Mouse (Mus musculus): ENCODE measurements at regions not wholly inside any gene's neighbourhood (a gene's known extent, or its start where the extent isn't known, plus 50 kb on each side); places are given as distances from the start of the nearest gene placed in this dataset.
"Not testable (repeated sequence)": the region's sequence is repeated elsewhere in the genome, so short reads cannot be mapped to it uniquely, and the experiment has no call there.

GRCm38 (mm10) chr2:39420696-39421095 is 194.4 kb upstream of the Ppp6c start:
- Histone ChIP-seq H3K4me3 (replicated peaks) (no peak overlapping the region), H3K9ac (no peak overlapping the region), H3K4me2 (no peak overlapping the region), H3K36me3 (replicated peaks) (no peaks in the 10 kb centered on the region), H3K4me1 (no peaks in the 10 kb centered on the region), H3K27ac (no peak overlapping the region), H3K9me3 (0 out of 2 replicates have a peak, but pooled peaks cover 5% of the 10 kb centered on the region), H3K27me3 (no peaks in the 10 kb centered on the region)
- no peak for ATAC-seq (ENCODE audit: low FRiP score)
- WGBS: 97% methylated on average over 25 of the region's 25 CpGs

GRCm38 (mm10) chr2:39400336-39400735 is 174.1 kb upstream of the Ppp6c start:
- Histone ChIP-seq H3K9me3 (no peaks in the 10 kb centered on the region), H3K27ac (no peak overlapping the region), H3K4me3 (replicated peaks) (no peak overlapping the region), H3K4me1 (no peaks in the 10 kb centered on the region), H3K4me2 (no peak overlapping the region), H3K9ac (no peak overlapping the region), H3K36me3 (replicated peaks) (no peaks in the 10 kb centered on the region), H3K27me3 (no peaks in the 10 kb centered on the region)
- ATAC-seq (ENCODE audit: low FRiP score): no peak
- 71% methylated on average over 2 of the region's 2 CpGs for WGBS

GRCm38 (mm10) chr2:39399523-39399922 is 173.3 kb upstream of the Ppp6c start:
- 74% methylated on average over 2 of the region's 2 CpGs for WGBS
- Histone ChIP-seq H3K4me2 (no peak overlapping the region), H3K4me3 (replicated peaks) (no peak overlapping the region), H3K36me3 (replicated peaks) (no peaks in the 10 kb centered on the region), H3K27me3 (no peaks in the 10 kb centered on the region), H3K4me1 (no peaks in the 10 kb centered on the region), H3K27ac (no peak overlapping the region), H3K9ac (no peak overlapping the region), H3K9me3 (no peaks in the 10 kb centered on the region)
- no peak for ATAC-seq (ENCODE audit: low FRiP score)

- H3K27ac ChIP-seq: no peak overlapping the region
- H3K4me1 ChIP-seq: no peaks in the 10 kb centered on the region
- no peak overlapping the region for H3K4me2 ChIP-seq
- no peaks in the 10 kb centered on the region for H3K27me3 ChIP-seq
- no peaks in the 10 kb centered on the region for H3K9me3 ChIP-seq
- H3K4me3 ChIP-seq (replicated peaks): no peak overlapping the region
- no peak for ATAC-seq (ENCODE audit: low FRiP score)
- no peaks in the 10 kb centered on the region for H3K36me3 ChIP-seq (replicated peaks)
- H3K9ac ChIP-seq: no peak overlapping the region
- WGBS: 63% methylated on average over 3 of the region's 3 CpGs
These were observed 168.4 kb upstream of the Ppp6c start for GRCm38 (mm10) chr2:39394643-39395042.

GRCm38 (mm10) chr2:39377264-39377663 is 151.0 kb upstream of the Ppp6c start:
- no peak overlapping the region for H3K9ac ChIP-seq
- no peak for ATAC-seq (ENCODE audit: low FRiP score)

GRCm38 (mm10) chr2:39373068-39373779 is 147.0 kb upstream of the Ppp6c start:
- ATAC-seq (ENCODE audit: low FRiP score): peak; percentile 90
- no peaks in the 10 kb centered on the region for H3K27me3 ChIP-seq
- H3K4me3 ChIP-seq (replicated peaks): no peak overlapping the region
- H3K27ac ChIP-seq: no peak overlapping the region
- H3K36me3 ChIP-seq (replicated peaks): no peaks in the 10 kb centered on the region
- WGBS: 14% methylated on average over 7 of the region's 7 CpGs
- H3K4me1 ChIP-seq: no peaks in the 10 kb centered on the region
- no peaks in the 10 kb centered on the region for H3K9me3 ChIP-seq
- no peak overlapping the region for H3K9ac ChIP-seq
- no peak overlapping the region for H3K4me2 ChIP-seq

More at GRCm38 (mm10) chr2:39377264-39377663, 151.0 kb upstream of the Ppp6c start:
- 87% methylated on average over 3 of the region's 3 CpGs for WGBS
- H3K27ac ChIP-seq: no peak overlapping the region
- H3K4me1 ChIP-seq: no peaks in the 10 kb centered on the region
- H3K4me3 ChIP-seq (replicated peaks): no peak overlapping the region
- H3K9me3 ChIP-seq: no peaks in the 10 kb centered on the region
- H3K27me3 ChIP-seq: no peaks in the 10 kb centered on the region
- H3K36me3 ChIP-seq (replicated peaks): no peaks in the 10 kb centered on the region
- no peak overlapping the region for H3K4me2 ChIP-seq

- no peak overlapping the region for H3K4me3 ChIP-seq (replicated peaks)
- WGBS: 96% methylated on average over 3 of the region's 3 CpGs
- no peak for ATAC-seq (ENCODE audit: low FRiP score)
- no peaks in the 10 kb centered on the region for H3K27me3 ChIP-seq
- H3K36me3 ChIP-seq (replicated peaks): no peaks in the 10 kb centered on the region
- no peak overlapping the region for H3K4me2 ChIP-seq
- H3K4me1 ChIP-seq: no peaks in the 10 kb centered on the region
- no peaks in the 10 kb centered on the region for H3K9me3 ChIP-seq
- no peak overlapping the region for H3K9ac ChIP-seq
- H3K27ac ChIP-seq: no peak overlapping the region
These were observed 118.0 kb upstream of the Ppp6c start for GRCm38 (mm10) chr2:39344207-39344606.

- no peak for ATAC-seq (ENCODE audit: low FRiP score)
- Histone ChIP-seq H3K9me3 (no peaks in the 10 kb centered on the region), H3K9ac (no peak overlapping the region), H3K4me1 (no peaks in the 10 kb centered on the region), H3K27ac (no peak overlapping the region), H3K27me3 (no peaks in the 10 kb centered on the region), H3K4me2 (no peak overlapping the region), H3K36me3 (replicated peaks) (no peaks in the 10 kb centered on the region), H3K4me3 (replicated peaks) (no peak overlapping the region)
- 74% methylated on average over 3 of the region's 3 CpGs for WGBS
These were observed 114.2 kb upstream of the Ppp6c start for GRCm38 (mm10) chr2:39340406-39340805.

GRCm38 (mm10) chr2:39338832-39339649 is 112.8 kb upstream of the Ppp6c start:
- H3K27ac ChIP-seq: no peak overlapping the region
- H3K36me3 ChIP-seq (replicated peaks): no peaks in the 10 kb centered on the region
- no peak overlapping the region for H3K4me3 ChIP-seq (replicated peaks)
- no peak overlapping the region for H3K9ac ChIP-seq
- no peaks in the 10 kb centered on the region for H3K9me3 ChIP-seq
- 76% methylated on average over 9 of the region's 9 CpGs for WGBS
- H3K27me3 ChIP-seq: no peaks in the 10 kb centered on the region
- peak; percentile 44; the same call in 1 of the 2 replicates for ATAC-seq (ENCODE audit: low FRiP score)
- no peak overlapping the region for H3K4me2 ChIP-seq
- no peaks in the 10 kb centered on the region for H3K4me1 ChIP-seq

GRCm38 (mm10) chr2:39337524-39337923 is 111.3 kb upstream of the Ppp6c start:
- no peaks in the 10 kb centered on the region for H3K9me3 ChIP-seq
- H3K27me3 ChIP-seq: no peaks in the 10 kb centered on the region
- 97% methylated on average over 1 of the region's 1 CpGs for WGBS
- no peak overlapping the region for H3K9ac ChIP-seq
- ATAC-seq (ENCODE audit: low FRiP score): no peak
- no peak overlapping the region for H3K4me3 ChIP-seq (replicated peaks)
- no peaks in the 10 kb centered on the region for H3K36me3 ChIP-seq (replicated peaks)
- H3K4me2 ChIP-seq: no peak overlapping the region
- no peak overlapping the region for H3K27ac ChIP-seq
- no peaks in the 10 kb centered on the region; the same call in 1 of the 2 replicates for H3K4me1 ChIP-seq

GRCm38 (mm10) chr2:39325715-39326493 is 99.7 kb upstream of the Ppp6c start:
- Histone ChIP-seq H3K27ac (no peak overlapping the region), H3K4me2 (no peak overlapping the region), H3K36me3 (replicated peaks) (no peaks in the 10 kb centered on the region), H3K4me1 (peaks cover 6% of the 10 kb centered on the region), H3K9ac (no peak overlapping the region), H3K27me3 (no peaks in the 10 kb centered on the region), H3K9me3 (no peaks in the 10 kb centered on the region), H3K4me3 (replicated peaks) (no peak overlapping the region)
- no peak for ATAC-seq (ENCODE audit: low FRiP score)
- 64% methylated on average over 9 of the region's 9 CpGs for WGBS

- not testable (repeated sequence) for H3K9me3 ChIP-seq; H3K4me2 ChIP-seq; H3K27ac ChIP-seq; H3K4me3 ChIP-seq (replicated peaks); ATAC-seq (ENCODE audit: low FRiP score); H3K9ac ChIP-seq; H3K36me3 ChIP-seq (replicated peaks); H3K27me3 ChIP-seq; H3K4me1 ChIP-seq
- WGBS: 78% methylated on average over 3 of the region's 3 CpGs
These were observed 98.9 kb upstream of the Ppp6c start for GRCm38 (mm10) chr2:39325122-39325521.

Data from forebrain, embryonic 12.5 days (tissue).